Mouse (Mus musculus): ENCODE results near the gene Ifitm7.
"Not testable (repeated sequence)": the region's sequence is repeated elsewhere in the genome, so short reads cannot be mapped to it uniquely, and the experiment has no call there.

Ifitm7 gene

GRCm38 (mm10) chr16:13976358-13976896 lies 10.3 kb downstream of the Ifitm7 start:
- DNase-seq = not testable (repeated sequence)

GRCm38 (mm10) chr16:13972051-13972450 lies 14.6 kb downstream of the Ifitm7 start:
- no peak for DNase-seq

GRCm38 (mm10) chr16:13969096-13969495 lies 17.6 kb downstream of the Ifitm7 start:
- DNase-seq = no peak

GRCm38 (mm10) chr16:13962053-13962452 lies 24.6 kb downstream of the Ifitm7 start:
- DNase-seq = no peak

- DNase-seq = no peak
Observed at GRCm38 (mm10) chr16:13951245-13951644, 35.4 kb downstream of the Ifitm7 start.

- no peak for DNase-seq
Observed at GRCm38 (mm10) chr16:13946306-13946705, 40.4 kb downstream of the Ifitm7 start.

GRCm38 (mm10) chr16:13945153-13945552 lies 41.5 kb downstream of the Ifitm7 start:
- no peak for DNase-seq

DNA sequence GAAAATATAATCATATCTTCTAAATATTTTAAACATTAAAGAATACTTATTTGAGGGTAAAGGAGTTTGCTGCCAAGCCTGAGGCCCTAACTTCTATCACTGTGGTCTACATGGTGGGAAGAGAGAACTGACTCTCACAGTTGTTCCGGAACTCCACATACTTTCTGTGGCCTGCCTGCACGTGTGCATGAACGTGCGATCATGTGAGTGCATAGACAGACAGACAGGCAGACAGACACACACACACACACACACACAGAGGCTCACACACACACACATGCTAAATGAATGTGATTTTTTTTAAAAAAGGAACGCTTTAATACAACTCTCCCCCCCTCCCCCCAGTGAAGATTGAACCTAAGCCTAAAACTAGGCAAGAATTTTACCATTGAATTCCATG lies 41.9 kb downstream of the Ifitm7 start:
- DNase-seq = no peak

GRCm38 (mm10) chr16:13944178-13944577 lies 42.5 kb downstream of the Ifitm7 start:
- no peak for DNase-seq

DNA sequence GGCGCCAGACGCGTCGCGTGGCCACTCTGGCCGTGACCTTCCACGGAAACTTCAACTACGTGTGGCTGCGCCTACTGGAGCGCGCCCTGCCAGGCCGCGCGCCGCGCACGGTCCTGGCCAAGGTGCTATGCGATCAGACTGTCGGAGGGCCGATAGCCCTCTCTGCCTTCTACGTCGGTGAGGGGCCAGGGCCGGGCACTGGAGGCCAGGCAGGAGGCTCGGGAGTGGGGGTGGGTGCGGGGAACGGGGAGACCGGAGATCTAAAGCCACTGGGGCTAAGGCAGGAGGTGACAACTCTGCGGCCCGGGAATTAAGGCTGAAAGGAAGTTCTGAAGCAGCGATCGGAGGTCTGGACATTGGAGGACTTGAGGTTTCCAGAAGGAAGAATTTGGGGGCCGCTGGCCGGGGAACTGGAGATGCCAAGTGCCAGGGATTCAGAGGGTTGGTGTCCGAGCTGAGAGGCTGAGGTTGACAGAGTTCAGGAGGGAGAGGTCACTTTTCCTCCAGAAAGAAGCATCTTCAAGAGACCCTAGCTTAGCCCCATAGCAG lies 45.8 kb downstream of the Ifitm7 start:
- no peak for DNase-seq

- peak; percentile 89 for DNase-seq
Observed at GRCm38 (mm10) chr16:13940139-13940846, 46.4 kb downstream of the Ifitm7 start.

Measured in kidney, adult 18-20 months (tissue).